Mouse (Mus musculus) urinary bladder, postnatal 10 days (tissue): ENCODE results near the gene Ganab.
A peak's percentile ranks its signal among the peaks of the same experiment; 100 is the strongest.

ENCODE experiments used
- DNase-seq: peaks from one replicate; pipeline ENCODE4 v3.0.0; 2022; ENCODE audit warnings: low spot score

Gene Ganab

GRCm38 (mm10) chr19:8929224-8930088 is 31.6 kb downstream of the Ganab start, which contains the start of the genes Rom1 and Eml3:
Gene Rom1 (minus strand): TSS chr19:8929356.
Gene Eml3 (plus strand): TSS chr19:8929552.
- DNase-seq = no peak

GRCm38 (mm10) chr19:8930117-8930516 is 32.2 kb downstream of the Ganab start:
- DNase-seq = no peak

- DNase-seq = no peak
Measured at GRCm38 (mm10) chr19:8930771-8931170, 32.9 kb downstream of the Ganab start.

GRCm38 (mm10) chr19:8936736-8937135 is 38.9 kb downstream of the Ganab start:
- no peak for DNase-seq

- no peak for DNase-seq
Measured at GRCm38 (mm10) chr19:8940526-8941133, 42.8 kb downstream of the Ganab start.

- no peak for DNase-seq
Measured at GRCm38 (mm10) chr19:8941136-8941514, 43.3 kb downstream of the Ganab start.

GRCm38 (mm10) chr19:8941515-8942217 is 43.8 kb downstream of the Ganab start, which contains the start of gene Mta2:
Gene Mta2 (plus strand): TSS chr19:8941875.
- peak; percentile 91 for DNase-seq

- no peak for DNase-seq
Measured at GRCm38 (mm10) chr19:8942276-8942964, 44.5 kb downstream of the Ganab start.

GRCm38 (mm10) chr19:8943047-8943446 is 45.2 kb downstream of the Ganab start:
- DNase-seq = no peak

GRCm38 (mm10) chr19:8944062-8944461 is 46.2 kb downstream of the Ganab start:
- DNase-seq = no peak

- DNase-seq = peak; percentile 57
Measured at GRCm38 (mm10) chr19:8944750-8945149, 46.9 kb downstream of the Ganab start.

- no peak for DNase-seq
Measured at GRCm38 (mm10) chr19:8945251-8945650, 47.4 kb downstream of the Ganab start.

- DNase-seq = no peak
Measured at GRCm38 (mm10) chr19:8946929-8947328, 49.1 kb downstream of the Ganab start.

GRCm38 (mm10) chr19:8950190-8950589 is 52.3 kb downstream of the Ganab start:
- no peak for DNase-seq

- no peak for DNase-seq
Measured at GRCm38 (mm10) chr19:8952241-8952640, 54.4 kb downstream of the Ganab start.

GRCm38 (mm10) chr19:8953135-8954039 is 55.5 kb downstream of the Ganab start, which contains the start of gene Tut1:
Gene Tut1 (plus strand): TSS chr19:8953847.
- DNase-seq = peak; percentile 62

GRCm38 (mm10) chr19:8954171-8954570 is 56.3 kb downstream of the Ganab start:
- no peak for DNase-seq

GRCm38 (mm10) chr19:8962256-8962655 is 64.4 kb downstream of the Ganab start:
- DNase-seq = no peak

GRCm38 (mm10) chr19:8965075-8965474 is 67.2 kb downstream of the Ganab start:
- no peak for DNase-seq

- no peak for DNase-seq
Measured at GRCm38 (mm10) chr19:8965771-8966170, 67.9 kb downstream of the Ganab start.

- DNase-seq = no peak
Measured at GRCm38 (mm10) chr19:8966198-8966589, 68.3 kb downstream of the Ganab start.
